Mouse (Mus musculus): ENCODE data around the gene Tdp2.

The Tdp2 gene

DNA sequence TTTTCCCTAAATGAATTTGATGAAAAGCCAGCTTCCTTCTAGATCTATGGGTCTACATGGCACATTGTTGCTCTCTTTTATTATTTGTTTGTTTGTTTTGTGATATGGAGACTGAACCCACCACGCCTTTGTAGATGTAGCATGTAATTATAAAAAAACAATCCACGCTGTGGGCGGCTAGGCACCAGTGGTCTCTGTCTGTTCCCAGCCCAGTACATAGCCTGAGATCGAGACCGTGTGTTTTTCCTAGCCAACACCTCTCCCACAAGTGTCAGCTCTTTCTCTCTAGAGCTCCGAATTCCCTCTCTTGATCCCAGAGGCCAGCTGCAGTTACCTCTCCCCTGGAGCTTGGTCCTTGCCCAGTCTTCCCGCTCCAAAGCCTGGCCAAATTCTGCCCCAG is 36.8 kb downstream of the Tdp2 start:
- in situ Hi-C loops (cut with MboI, MseI), result no loop called here

DNA sequence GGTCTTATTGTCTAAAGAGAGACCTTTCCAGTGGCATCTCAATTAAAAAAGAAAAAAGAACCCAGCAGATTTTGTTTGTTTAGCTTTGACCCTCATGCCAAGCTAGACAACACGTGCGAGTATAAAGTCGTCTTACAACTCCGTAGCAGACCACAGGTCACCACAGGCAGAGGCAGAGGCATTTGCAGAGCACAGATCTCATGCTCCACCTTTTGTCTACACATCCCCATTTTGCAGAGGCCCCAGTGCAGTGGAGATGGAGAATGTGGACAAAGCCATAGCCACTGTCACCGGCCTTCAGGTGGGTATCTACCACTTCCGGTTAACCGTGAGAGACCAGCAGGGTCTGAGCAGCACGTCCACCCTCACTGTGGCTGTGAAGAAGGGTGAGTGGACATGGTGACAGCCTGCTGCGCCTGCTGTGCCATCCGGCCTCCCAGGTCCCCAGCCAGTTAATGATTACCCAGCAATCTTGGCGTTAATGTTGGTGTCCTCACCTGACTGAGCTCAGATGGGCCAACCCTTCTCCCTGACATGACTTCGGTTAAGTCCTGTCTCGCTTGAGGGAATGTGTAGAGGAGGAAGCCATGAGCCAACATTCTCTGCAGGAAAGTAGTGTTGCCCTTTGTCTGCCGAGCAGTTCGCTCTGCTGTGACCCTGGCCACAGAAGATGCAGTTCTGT is 48.0 kb downstream of the Tdp2 start:
- in situ Hi-C loops (cut with MboI, MseI), result loop anchor here (25.0 kb wide), 1 partner anchor 692 kb away; no protein-coding TSS in a partner anchor

- in situ Hi-C loops (cut with MboI, MseI), result loop anchor here (25.0 kb wide), 1 partner anchor 693 kb away; no protein-coding TSS in a partner anchor
Measured at GRCm38 (mm10) chr13:24880208-24880607, 48.7 kb downstream of the Tdp2 start.

DNA sequence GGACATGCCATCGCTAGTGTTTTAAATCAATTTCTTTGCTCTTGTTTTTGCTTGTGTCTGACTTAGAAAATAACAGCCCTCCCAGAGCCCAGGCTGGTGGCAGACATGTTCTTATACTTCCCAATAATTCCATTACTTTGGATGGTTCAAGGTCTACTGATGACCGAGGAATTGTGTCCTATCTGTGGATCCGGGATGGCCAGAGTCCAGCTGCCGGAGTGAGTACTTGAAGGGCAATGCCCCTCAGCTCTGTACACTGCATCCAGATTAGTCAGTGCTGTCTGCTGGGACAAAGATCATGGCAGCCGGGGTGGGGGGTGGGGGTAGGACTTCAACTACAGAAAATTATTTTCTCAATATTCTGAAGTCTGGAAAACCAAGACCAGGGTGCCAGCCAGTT is 49.2 kb downstream of the Tdp2 start:
- in situ Hi-C loops (cut with MboI, MseI), result loop anchor here (25.0 kb wide), 1 partner anchor 693 kb away; no protein-coding TSS in a partner anchor

- in situ Hi-C loops (cut with MboI, MseI), result loop anchor here (25.0 kb wide), 1 partner anchor 695 kb away; no protein-coding TSS in a partner anchor
Measured at GRCm38 (mm10) chr13:24882411-24882810, 50.9 kb downstream of the Tdp2 start.

GRCm38 (mm10) chr13:24889554-24889953 is 58.1 kb downstream of the Tdp2 start:
- in situ Hi-C loops (cut with MboI, MseI), result loop anchor here (25.0 kb wide), 1 partner anchor 702 kb away; no protein-coding TSS in a partner anchor
